Mouse (Mus musculus) kidney, embryonic 15.5 days (tissue): ENCODE measurements around the gene Dock4. TPM values are rescaled to one million over a fixed set of nuclear protein-coding genes. Genes with fewer than 3 reads are reported as not detected.
A peak's percentile ranks its signal among the peaks of the same experiment; 100 is the strongest.

Experiments
- ATAC-seq: fragments of 200-750 bp; cut with Nextera tagmentation; replicated peaks from 2 replicates; pipeline ENCODE4 v1.8.0; 2017; ENCODE audit warnings: moderate TSS enrichment; ENCODE audit not compliant: low FRiP score
- H3K27ac ChIP-seq: fragments of 300-500 bp; sonication (generic); 2 replicates; pipeline ENCODE4 v1.5.1; 2015; ENCODE audit warnings: mild to moderate bottlenecking, inconsistent platforms
- H3K27me3 ChIP-seq: fragments of 300-500 bp; sonication (generic); 2 replicates; pipeline ENCODE4 v1.6.1; 2015; ENCODE audit warnings: inconsistent platforms
- H3K36me3 ChIP-seq: fragments of 300-500 bp; sonication (generic); 2 replicates; pipeline ENCODE4 v1.6.1; 2015; ENCODE audit warnings: inconsistent platforms
- H3K4me1 ChIP-seq: fragments of 300-500 bp; sonication (generic); 2 replicates; pipeline ENCODE4 v1.6.1; 2015; ENCODE audit warnings: inconsistent platforms
- H3K4me2 ChIP-seq: fragments of 300-500 bp; sonication (generic); 2 replicates; pipeline ENCODE4 v1.6.1; 2015; ENCODE audit warnings: moderate library complexity, mild to moderate bottlenecking, inconsistent platforms
- H3K4me3 ChIP-seq: fragments of 300-500 bp; sonication (generic); replicated peaks from 2 replicates; pipeline ENCODE4 v1.5.1; 2015; ENCODE audit warnings: mild to moderate bottlenecking, inconsistent platforms
- H3K9ac ChIP-seq: fragments of 300-500 bp; sonication (generic); 2 replicates; pipeline ENCODE4 v1.6.1; 2015; ENCODE audit warnings: mild to moderate bottlenecking, inconsistent platforms
- H3K9me3 ChIP-seq: fragments of 300-500 bp; sonication (generic); replicated peaks from 2 replicates; pipeline ENCODE4 v1.6.1; 2016; ENCODE audit warnings: inconsistent platforms
- WGBS: fragments of 180-500 bp; shearing (Covaris S2); methylation state at CpG from one replicate; pipeline ENCODE4 v1.1.7; 2015; ENCODE audit warnings: mixed read lengths; 5-methylcytosine and 5-hydroxymethylcytosine counted together
- polyA plus RNA-seq: library from polyadenylated mRNA; unstranded; fragments of >200 nt; fragmentation: Nextera tagmentation; extraction: Ambion mirVana; gene quantifications from 2 replicates; pipeline ENCODE4 v1.2.1, GENCODE M21; 2015

Dock4 gene
- polyA plus RNA-seq, 1 experiment from 2014 or later, result 17.0 TPM

- peaks cover 15% of the 10 kb centered on the region for H3K4me1 ChIP-seq
- ATAC-seq, result 0 out of 2 replicates have a peak, but pooled peaks have one; percentile 25
- H3K4me3 ChIP-seq, result no peak overlapping the region
- no peak overlapping the region for H3K9ac ChIP-seq
- H3K27ac ChIP-seq, result no peak overlapping the region
- WGBS, result 21% methylated on average over 3 of the region's 3 CpGs
- no peaks in the 10 kb centered on the region for H3K27me3 ChIP-seq
- no peaks in the 10 kb centered on the region for H3K36me3 ChIP-seq
- no peaks in the 10 kb centered on the region for H3K9me3 ChIP-seq
- H3K4me2 ChIP-seq, result no peak overlapping the region
Measured at GRCm38 (mm10) chr12:40826491-40826890, 380.7 kb downstream of the Dock4 start.

GRCm38 (mm10) chr12:40828025-40828424 lies 382.3 kb downstream of the Dock4 start:
- ATAC-seq, result no peak
- no peak overlapping the region for H3K4me2 ChIP-seq
- no peaks in the 10 kb centered on the region for H3K9me3 ChIP-seq
- H3K4me3 ChIP-seq, result no peak overlapping the region
- H3K4me1 ChIP-seq, result peaks cover 15% of the 10 kb centered on the region
- no peak overlapping the region for H3K9ac ChIP-seq
- H3K27ac ChIP-seq, result no peak overlapping the region
- no peaks in the 10 kb centered on the region for H3K36me3 ChIP-seq
- no peaks in the 10 kb centered on the region for H3K27me3 ChIP-seq

- H3K27ac ChIP-seq, result no peak overlapping the region
- no peak overlapping the region for H3K4me2 ChIP-seq
- H3K27me3 ChIP-seq, result no peaks in the 10 kb centered on the region
- WGBS, result 91% methylated on average over 1 of the region's 1 CpGs
- peaks cover 10% of the 10 kb centered on the region for H3K4me1 ChIP-seq
- no peak overlapping the region for H3K9ac ChIP-seq
- no peak overlapping the region for H3K4me3 ChIP-seq
- ATAC-seq, result no peak
- H3K36me3 ChIP-seq, result no peaks in the 10 kb centered on the region; the same call in 1 of the 2 replicates
- no peaks in the 10 kb centered on the region for H3K9me3 ChIP-seq
Measured at GRCm38 (mm10) chr12:40829269-40829668, 383.5 kb downstream of the Dock4 start.

GRCm38 (mm10) chr12:40832157-40832556 lies 386.4 kb downstream of the Dock4 start:
- no peak for ATAC-seq
- 71% methylated on average over 8 of the region's 8 CpGs for WGBS

GRCm38 (mm10) chr12:40836924-40837323 lies 391.2 kb downstream of the Dock4 start:
- no peaks in the 10 kb centered on the region for H3K4me1 ChIP-seq
- peaks cover 8% of the 10 kb centered on the region for H3K36me3 ChIP-seq
- no peak overlapping the region for H3K4me3 ChIP-seq
- H3K27me3 ChIP-seq, result no peaks in the 10 kb centered on the region
- ATAC-seq, result no peak
- no peak overlapping the region for H3K27ac ChIP-seq
- no peaks in the 10 kb centered on the region for H3K9me3 ChIP-seq
- H3K9ac ChIP-seq, result no peak overlapping the region
- WGBS, result 81% methylated on average over 6 of the region's 6 CpGs
- H3K4me2 ChIP-seq, result no peak overlapping the region

More at GRCm38 (mm10) chr12:40832157-40832556, 386.4 kb downstream of the Dock4 start:
- H3K4me3 ChIP-seq, result no peak overlapping the region
- no peak overlapping the region for H3K9ac ChIP-seq
- H3K27me3 ChIP-seq, result no peaks in the 10 kb centered on the region
- H3K9me3 ChIP-seq, result no peaks in the 10 kb centered on the region
- no peaks in the 10 kb centered on the region for H3K4me1 ChIP-seq
- peaks cover 2% of the 10 kb centered on the region for H3K36me3 ChIP-seq
- no peak overlapping the region for H3K4me2 ChIP-seq
- H3K27ac ChIP-seq, result no peak overlapping the region

- peak; percentile 53; the same call in 1 of the 2 replicates for ATAC-seq
- WGBS, result 3% methylated on average over 8 of the region's 8 CpGs
Measured at GRCm38 (mm10) chr12:40837597-40838337, 392.0 kb downstream of the Dock4 start.

GRCm38 (mm10) chr12:40838338-40838695 lies 392.6 kb downstream of the Dock4 start:
- Histone ChIP-seq H3K36me3 (peaks cover 8% of the 10 kb centered on the region), H3K27me3 (no peaks in the 10 kb centered on the region), H3K4me3 (no peak overlapping the region), H3K4me1 (no peaks in the 10 kb centered on the region), H3K9ac (no peak overlapping the region), H3K9me3 (no peaks in the 10 kb centered on the region), H3K27ac (no peak overlapping the region), H3K4me2 (no peak overlapping the region)
- no peak for ATAC-seq
- 70% methylated on average over 2 of the region's 2 CpGs for WGBS

More at GRCm38 (mm10) chr12:40837597-40838337, 392.0 kb downstream of the Dock4 start:
- H3K27ac ChIP-seq, result no peak overlapping the region
- H3K4me1 ChIP-seq, result no peaks in the 10 kb centered on the region
- H3K27me3 ChIP-seq, result no peaks in the 10 kb centered on the region
- H3K4me3 ChIP-seq, result no peak overlapping the region
- H3K9me3 ChIP-seq, result no peaks in the 10 kb centered on the region
- H3K9ac ChIP-seq, result no peak overlapping the region
- H3K36me3 ChIP-seq, result peaks cover 8% of the 10 kb centered on the region
- H3K4me2 ChIP-seq, result no peak overlapping the region

- Histone ChIP-seq H3K4me3 (no peak overlapping the region), H3K27ac (no peak overlapping the region), H3K9me3 (no peaks in the 10 kb centered on the region), H3K36me3 (peaks cover 8% of the 10 kb centered on the region), H3K4me2 (no peak overlapping the region), H3K9ac (no peak overlapping the region), H3K4me1 (no peaks in the 10 kb centered on the region), H3K27me3 (no peaks in the 10 kb centered on the region)
- 77% methylated on average over 5 of the region's 5 CpGs for WGBS
- no peak for ATAC-seq
Measured at GRCm38 (mm10) chr12:40838940-40839339, 393.2 kb downstream of the Dock4 start.

- no peak for ATAC-seq
- H3K9me3 ChIP-seq, result no peaks in the 10 kb centered on the region
- H3K4me2 ChIP-seq, result no peak overlapping the region
- H3K9ac ChIP-seq, result no peak overlapping the region
- no peaks in the 10 kb centered on the region for H3K4me1 ChIP-seq
- H3K27me3 ChIP-seq, result no peaks in the 10 kb centered on the region
- no peak overlapping the region for H3K27ac ChIP-seq
- H3K4me3 ChIP-seq, result no peak overlapping the region
- H3K36me3 ChIP-seq, result peaks cover 8% of the 10 kb centered on the region
- WGBS, result 55% methylated on average over 4 of the region's 4 CpGs
Measured at GRCm38 (mm10) chr12:40839817-40840216, 394.1 kb downstream of the Dock4 start.

- Histone ChIP-seq H3K36me3 (peaks cover 5% of the 10 kb centered on the region; the same call in 1 of the 2 replicates), H3K27ac (no peak overlapping the region), H3K4me3 (no peak overlapping the region), H3K4me1 (no peaks in the 10 kb centered on the region), H3K27me3 (no peaks in the 10 kb centered on the region), H3K9ac (no peak overlapping the region), H3K9me3 (no peaks in the 10 kb centered on the region), H3K4me2 (no peak overlapping the region)
- WGBS, result 80% methylated on average over 10 of the region's 10 CpGs
- ATAC-seq, result no peak
Measured at GRCm38 (mm10) chr12:40842251-40842988, 396.7 kb downstream of the Dock4 start.

- ATAC-seq, result no peak
- no peaks in the 10 kb centered on the region for H3K27me3 ChIP-seq
- no peaks in the 10 kb centered on the region for H3K9me3 ChIP-seq
- no peak overlapping the region for H3K27ac ChIP-seq
- no peaks in the 10 kb centered on the region for H3K4me1 ChIP-seq
- no peak overlapping the region for H3K9ac ChIP-seq
- H3K36me3 ChIP-seq, result peaks cover 5% of the 10 kb centered on the region; the same call in 1 of the 2 replicates
- 78% methylated on average over 5 of the region's 5 CpGs for WGBS
- no peak overlapping the region for H3K4me3 ChIP-seq
- no peak overlapping the region for H3K4me2 ChIP-seq
Measured at GRCm38 (mm10) chr12:40842991-40843390, 397.2 kb downstream of the Dock4 start.

GRCm38 (mm10) chr12:40843474-40844080 lies 397.8 kb downstream of the Dock4 start:
- Histone ChIP-seq H3K4me2 (no peak overlapping the region), H3K4me1 (no peaks in the 10 kb centered on the region), H3K9ac (no peak overlapping the region), H3K9me3 (no peaks in the 10 kb centered on the region), H3K27me3 (no peaks in the 10 kb centered on the region), H3K27ac (no peak overlapping the region), H3K36me3 (peaks cover 3% of the 10 kb centered on the region; the same call in 1 of the 2 replicates), H3K4me3 (no peak overlapping the region)
- ATAC-seq, result no peak
- WGBS, result 73% methylated on average over 3 of the region's 3 CpGs
